27 mouse cellular contexts compared by ENCODE assay signal in the genomic region with DNA sequence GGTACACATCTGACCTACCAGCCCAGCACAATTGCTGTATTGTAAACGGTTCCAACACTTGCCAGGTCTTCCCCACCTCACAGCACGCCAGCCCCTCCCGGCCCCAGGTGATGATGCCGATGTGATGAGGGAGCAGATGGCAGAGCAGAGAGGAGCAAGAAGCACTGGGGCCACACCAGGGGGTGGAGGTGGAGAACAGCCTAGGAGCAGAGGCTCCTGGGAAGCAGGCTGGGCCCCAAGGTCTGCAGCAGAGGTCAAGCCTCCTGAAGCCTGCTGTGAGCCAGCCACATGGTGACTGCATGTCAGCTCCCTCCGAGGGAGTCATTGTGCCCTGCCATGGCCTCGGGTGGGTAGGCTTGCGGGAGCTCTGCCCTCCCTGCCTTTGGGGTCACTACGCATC. TPM values are rescaled to one million over a fixed set of nuclear protein-coding genes. Genes with fewer than 3 reads are reported as not detected.
DNase-seq lines count a peak whose midpoint lies in the region; ATAC-seq and TF ChIP-seq lines count a peak whose summit lies in the region.
"Had no signal": no experiment of that assay in that cellular context is flagged by ENCODE, and none has a peak within 500 bp of the region (broad histone marks: within the 10 kb centered on the region; RNA-seq: fewer than 3 reads in every experiment).

No protein-coding gene starts in this region.

- peak; percentile 13; the same call in 1 of the 2 replicates for ATAC-seq in intestine, embryonic 15.5 days
- ATAC-seq in hindbrain, embryonic 16.5 days, result no peak
- ATAC-seq: activated CD4-positive, CD25-positive, alpha-beta regulatory T cell, adult 4 months; forebrain, embryonic 14.5 days; forebrain, postnatal 0 days had no signal

- 0 out of 2 replicates have a peak overlapping the region, but pooled peaks have one; percentile 8 for H3K9ac ChIP-seq in intestine, embryonic 15.5 days
- no peak overlapping the region for H3K9ac ChIP-seq in hindbrain, embryonic 16.5 days (ENCODE audit: low read depth, low read length)
- H3K9ac ChIP-seq: embryonic facial prominence, embryonic 12.5 days; embryonic facial prominence, embryonic 15.5 days; forebrain, postnatal 0 days; hindbrain, embryonic 13.5 days had no signal

- no peak for TF ChIP-seq CTCF in cerebellum, adult 2 months (IDR thresholded peaks at IDR 0.05; ENCODE audit: borderline replicate concordance, insufficient read depth, low read depth, low read length)
- no peak for TF ChIP-seq CTCF in layer of hippocampus, adult 2 months (conservative IDR thresholded peaks at IDR 0.05)
- no peak for TF ChIP-seq CTCF in E14TG2a.4 (conservative IDR thresholded peaks at IDR 0.05; ENCODE audit: low read length)

- H3K4me1 ChIP-seq in cerebellum, adult 2 months (ENCODE audit: control insufficient read depth, insufficient read depth, low read length), result peaks cover 69% of the 10 kb centered on the region
- peaks cover 73% of the 10 kb centered on the region for H3K4me1 ChIP-seq in E14TG2a.4 (replicated peaks; ENCODE audit: low read depth, low read length)
- no peaks in the 10 kb centered on the region for H3K4me1 ChIP-seq in intestine, embryonic 15.5 days (replicated peaks)
- no peaks in the 10 kb centered on the region for H3K4me1 ChIP-seq in hindbrain, embryonic 16.5 days (ENCODE audit: control insufficient read depth, insufficient read depth, low read depth, low read length)
- H3K4me1 ChIP-seq: hindbrain, embryonic 13.5 days had no signal

- H3K36me3 ChIP-seq in E14TG2a.4 (ENCODE audit: insufficient read depth, low read length), result peaks cover 40% of the 10 kb centered on the region
- no peaks in the 10 kb centered on the region for H3K36me3 ChIP-seq in intestine, embryonic 15.5 days
- peaks cover 7% of the 10 kb centered on the region; the same call in 1 of the 2 replicates for H3K36me3 ChIP-seq in hindbrain, embryonic 16.5 days (ENCODE audit: control insufficient read depth, insufficient read depth, low read length)
- H3K36me3 ChIP-seq: embryonic facial prominence, embryonic 12.5 days; embryonic facial prominence, embryonic 15.5 days had no signal

- no peak for TF ChIP-seq POLR2A in cerebellum, adult 2 months (IDR thresholded peaks at IDR 0.05; ENCODE audit: borderline replicate concordance, insufficient read depth, low read length)

- H3K4me3 ChIP-seq in cerebellum, adult 2 months (replicated peaks; ENCODE audit: insufficient read depth, low read depth, low read length), result no peak overlapping the region
- no peak overlapping the region for H3K4me3 ChIP-seq in layer of hippocampus, adult 2 months
- H3K4me3 ChIP-seq in E14TG2a.4 (replicated peaks; ENCODE audit: low read length), result peak overlapping the region; percentile 52; the same call in 1 of the 2 replicates
- no peak overlapping the region for H3K4me3 ChIP-seq in intestine, embryonic 15.5 days (replicated peaks)
- no peak overlapping the region for H3K4me3 ChIP-seq in hindbrain, embryonic 16.5 days (ENCODE audit: low read length)
- H3K4me3 ChIP-seq: embryonic facial prominence, embryonic 12.5 days; embryonic facial prominence, embryonic 15.5 days; gastrocnemius, adult 2 months; hindbrain, embryonic 13.5 days had no signal

- WGBS in cerebellum, adult 2 months, result 33% methylated on average over 8 of the region's 8 CpGs
- WGBS in intestine, embryonic 15.5 days, result 73% methylated on average over 8 of the region's 8 CpGs
- WGBS in hindbrain, embryonic 16.5 days, result 64% methylated on average over 8 of the region's 8 CpGs

- DNase-seq in cerebellum, adult 2 months, result peak in 1 of 2 experiments; percentile 57
- no peak for DNase-seq in cerebellum, adult 8-10 months
- no peak for DNase-seq in layer of hippocampus, adult 2 months (ENCODE audit: low spot score in 2 of 2)
- DNase-seq in layer of hippocampus, postnatal 14 days (ENCODE audit: low spot score in 2 of 2), result no peak
- DNase-seq in right cerebral cortex, postnatal 36 days (ENCODE audit: low spot score in 2 of 2), result no peak
- DNase-seq: adrenal gland, adult 8-10 months; adrenal gland, postnatal 25 days; B cell, adult 2 months; forebrain, postnatal 0 days; gastrocnemius, adult 2 months; gastrocnemius, postnatal 14 days; heart, adult 11 months; kidney, adult 2 months had no signal

- H3K9me3 ChIP-seq in E14TG2a.4 (ENCODE audit: low read length), result no peaks in the 10 kb centered on the region
- H3K9me3 ChIP-seq in intestine, embryonic 15.5 days, result no peaks in the 10 kb centered on the region
- H3K9me3 ChIP-seq in hindbrain, embryonic 16.5 days (ENCODE audit: control insufficient read depth, low read length), result no peaks in the 10 kb centered on the region
- H3K9me3 ChIP-seq: embryonic facial prominence, embryonic 12.5 days; embryonic facial prominence, embryonic 15.5 days; hindbrain, embryonic 13.5 days had no signal

- peak overlapping the region; percentile 40 for H3K27ac ChIP-seq in cerebellum, adult 2 months (ENCODE audit: insufficient read depth, low read length)
- H3K27ac ChIP-seq in layer of hippocampus, adult 2 months, result peak overlapping the region; percentile 55; the same call in 1 of the 2 replicates
- H3K27ac ChIP-seq in intestine, embryonic 15.5 days, result no peak overlapping the region
- H3K27ac ChIP-seq in hindbrain, embryonic 16.5 days (ENCODE audit: low read depth, low read length), result no peak overlapping the region
- H3K27ac ChIP-seq: embryonic facial prominence, embryonic 12.5 days; embryonic facial prominence, embryonic 15.5 days; gastrocnemius, adult 2 months; hindbrain, embryonic 13.5 days had no signal

- no peaks in the 10 kb centered on the region for H3K27me3 ChIP-seq in cerebellum, adult 2 months (ENCODE audit: control insufficient read depth, insufficient read depth, low read length)
- H3K27me3 ChIP-seq in E14TG2a.4 (ENCODE audit: insufficient read depth, low read length), result no peaks in the 10 kb centered on the region
- no peaks in the 10 kb centered on the region for H3K27me3 ChIP-seq in intestine, embryonic 15.5 days (replicated peaks)
- H3K27me3 ChIP-seq in hindbrain, embryonic 16.5 days (replicated peaks; ENCODE audit: control insufficient read depth, insufficient read depth, low read length), result no peaks in the 10 kb centered on the region
- H3K27me3 ChIP-seq: CH12.LX; embryonic facial prominence, embryonic 12.5 days; embryonic facial prominence, embryonic 15.5 days had no signal

- no peak overlapping the region for H3K4me2 ChIP-seq in intestine, embryonic 15.5 days (replicated peaks)
- H3K4me2 ChIP-seq in hindbrain, embryonic 16.5 days (ENCODE audit: low read length), result no peak overlapping the region
- H3K4me2 ChIP-seq: embryonic facial prominence, embryonic 12.5 days; embryonic facial prominence, embryonic 15.5 days; heart, embryonic 11.5 days; hindbrain, embryonic 13.5 days had no signal

RNA-seq across cellular contexts. Expression of a gene that starts 25.1 kb away (rescaled TPM):
- polyA plus RNA-seq in cerebellum, adult 2 months (2012; rRNA removed), result 54.2 and 54.9 TPM in 2 replicates
- total RNA-seq in layer of hippocampus, adult 2 months (2021), result 10 to 100 TPM; 63.4 to 71.4 TPM
- total RNA-seq in layer of hippocampus, postnatal 14 days (2021), result 10 to 100 TPM; 84.7 to 85.3 TPM
- 48.7 and 51.8 TPM in 2 replicates for polyA plus RNA-seq in intestine, embryonic 15.5 days (2015; fragmentation: Nextera tagmentation; extraction: Ambion mirVana)
- 98.9 and 99.7 TPM in 2 replicates for polyA plus RNA-seq in hindbrain, embryonic 16.5 days (2015; fragmentation: Nextera tagmentation; extraction: Ambion mirVana)

RNA-seq across cellular contexts. Expression of a gene that starts 30.7 kb away (rescaled TPM):
- 0.74 and 1.1 TPM in 2 replicates for polyA plus RNA-seq in cerebellum, adult 2 months (2012; rRNA removed)
- 1 to 10 TPM; 2.4 to 3.3 TPM for total RNA-seq in layer of hippocampus, adult 2 months (2021)
- total RNA-seq in layer of hippocampus, postnatal 14 days (2021), result 1 to 10 TPM; 1.3 to 1.9 TPM
- polyA plus RNA-seq in intestine, embryonic 15.5 days (2015; fragmentation: Nextera tagmentation; extraction: Ambion mirVana), result 2.8 and 3.1 TPM in 2 replicates
- polyA plus RNA-seq in hindbrain, embryonic 16.5 days (2015; fragmentation: Nextera tagmentation; extraction: Ambion mirVana), result 5.7 and 6.6 TPM in 2 replicates
- total RNA-seq: common myeloid progenitor, adult 5-6 weeks; gastrocnemius, postnatal 4 days; hematopoietic stem cell, adult 5-6 weeks; MEL had no signal
- polyA plus RNA-seq: activated CD4-positive, CD25-positive, alpha-beta regulatory T cell, adult 4 months had no signal

Comparison
In these comparisons a context has a peak if more than half of its experiments do, and no peak if none do; other contexts are left out.
1. H3K27ac ChIP-seq: peak in cerebellum, adult 2 months (single experiment) and layer of hippocampus, adult 2 months (single experiment); none in intestine, embryonic 15.5 days (single experiment) and hindbrain, embryonic 16.5 days (single experiment).